In genomic region chr1:51895961-51896360, GRCm38 (mm10) we compare ENCODE assay signal across 14 mouse cellular contexts. TPM values are rescaled to one million over a fixed set of nuclear protein-coding genes. Genes with fewer than 3 reads are reported as not detected.
DNase-seq lines count a peak whose midpoint lies in the region; ATAC-seq and TF ChIP-seq lines count a peak whose summit lies in the region.
"Had no signal": no experiment of that assay in that cellular context is flagged by ENCODE, and none has a peak within 500 bp of the region (broad histone marks: within the 10 kb centered on the region; RNA-seq: fewer than 3 reads in every experiment).

No protein-coding gene starts in this region.

- WGBS in hindbrain, embryonic 12.5 days: 37% methylated on average over 10 of the region's 10 CpGs
- WGBS in hindbrain, embryonic 10.5 days: 44% methylated on average over 10 of the region's 10 CpGs
- WGBS in lung, embryonic 15.5 days: 37% methylated on average over 10 of the region's 10 CpGs
- 41% methylated on average over 10 of the region's 10 CpGs for WGBS in lung, postnatal 0 days
- 26% methylated on average over 10 of the region's 10 CpGs for WGBS in forebrain, embryonic 14.5 days
- WGBS in limb, embryonic 10.5 days: 79% methylated on average over 10 of the region's 10 CpGs

- TF ChIP-seq CTCF in lung, postnatal 0 days (IDR thresholded peaks at IDR 0.05): no peak
- no peak for TF ChIP-seq CTCF in brain, embryonic 14.5 days (IDR thresholded peaks at IDR 0.05; ENCODE audit: borderline replicate concordance, extremely low read depth, insufficient read depth, insufficient read length)

- H3K4me3 ChIP-seq in hindbrain, embryonic 12.5 days: no peak overlapping the region
- H3K4me3 ChIP-seq in hindbrain, embryonic 10.5 days: no peak overlapping the region
- H3K4me3 ChIP-seq in lung, embryonic 15.5 days: no peak overlapping the region
- H3K4me3 ChIP-seq in lung, postnatal 0 days (ENCODE audit: low read depth, low read length): no peak overlapping the region
- H3K4me3 ChIP-seq in forebrain, embryonic 14.5 days (ENCODE audit: low read depth, low read length): no peak overlapping the region
- H3K4me3 ChIP-seq in limb, embryonic 10.5 days: no peak overlapping the region
- H3K4me3 ChIP-seq: embryonic facial prominence, embryonic 10.5 days; layer of hippocampus, adult 2 months; left cerebral cortex, adult 2 months had no signal

- DNase-seq in hindbrain, embryonic 10.5 days (ENCODE audit: low spot score): no peak
- DNase-seq in lung, postnatal 0 days (ENCODE audit: low spot score): no peak
- DNase-seq in brain, embryonic 14.5 days (ENCODE audit: low read depth): peak; percentile 41
- DNase-seq in forebrain, embryonic 14.5 days (ENCODE audit: low spot score): no peak
- no peak for DNase-seq in limb, embryonic 10.5 days (ENCODE audit: low spot score)
- DNase-seq: cerebellum, adult 9-11 months; thymus, postnatal 25 days had no signal

- no peak overlapping the region for H3K9ac ChIP-seq in hindbrain, embryonic 12.5 days
- H3K9ac ChIP-seq in lung, embryonic 15.5 days: no peak overlapping the region
- no peak overlapping the region for H3K9ac ChIP-seq in lung, postnatal 0 days (replicated peaks; ENCODE audit: low read depth)
- H3K9ac ChIP-seq in forebrain, embryonic 14.5 days (ENCODE audit: low read length): no peak overlapping the region

- TF ChIP-seq EP300 in lung, postnatal 0 days (IDR thresholded peaks at IDR 0.05): no peak

- H3K36me3 ChIP-seq in hindbrain, embryonic 12.5 days: no peaks in the 10 kb centered on the region
- H3K36me3 ChIP-seq in hindbrain, embryonic 10.5 days: no peaks in the 10 kb centered on the region
- no peaks in the 10 kb centered on the region for H3K36me3 ChIP-seq in lung, embryonic 15.5 days
- no peaks in the 10 kb centered on the region for H3K36me3 ChIP-seq in lung, postnatal 0 days (ENCODE audit: insufficient read depth, low read length)
- no peaks in the 10 kb centered on the region for H3K36me3 ChIP-seq in forebrain, embryonic 14.5 days (ENCODE audit: control insufficient read depth, insufficient read depth, low read length)
- peaks cover 34% of the 10 kb centered on the region for H3K36me3 ChIP-seq in limb, embryonic 10.5 days

- ATAC-seq in hindbrain, embryonic 12.5 days (ENCODE audit: low FRiP score): 0 out of 2 replicates have a peak, but pooled peaks have one; percentile 23
- ATAC-seq in lung, embryonic 15.5 days (ENCODE audit: borderline replicate concordance, extremely low read depth, low FRiP score, low TSS enrichment): no peak
- ATAC-seq in lung, postnatal 0 days: no peak
- 0 out of 2 replicates have a peak, but pooled peaks have one; percentile 9 for ATAC-seq in forebrain, embryonic 14.5 days
- ATAC-seq: activated CD4-positive, CD25-positive, alpha-beta regulatory T cell, adult 4 months; intestine, postnatal 0 days had no signal

- H3K9me3 ChIP-seq in hindbrain, embryonic 12.5 days (replicated peaks): no peaks in the 10 kb centered on the region
- H3K9me3 ChIP-seq in hindbrain, embryonic 10.5 days: no peaks in the 10 kb centered on the region
- no peaks in the 10 kb centered on the region for H3K9me3 ChIP-seq in lung, embryonic 15.5 days
- no peaks in the 10 kb centered on the region for H3K9me3 ChIP-seq in lung, postnatal 0 days (ENCODE audit: low read length)
- no peaks in the 10 kb centered on the region for H3K9me3 ChIP-seq in forebrain, embryonic 14.5 days (replicated peaks; ENCODE audit: control insufficient read depth, low read length)
- H3K9me3 ChIP-seq in limb, embryonic 10.5 days (replicated peaks): no peaks in the 10 kb centered on the region
- H3K9me3 ChIP-seq: embryonic facial prominence, embryonic 10.5 days had no signal

- no peak for TF ChIP-seq POLR2A in brain, embryonic 14.5 days (IDR thresholded peaks at IDR 0.05; ENCODE audit: borderline replicate concordance, extremely low read depth, insufficient read depth, insufficient read length, poor library complexity, severe bottlenecking)

- H3K27me3 ChIP-seq in hindbrain, embryonic 12.5 days: no peaks in the 10 kb centered on the region
- H3K27me3 ChIP-seq in hindbrain, embryonic 10.5 days (ENCODE audit: insufficient read depth, poor library complexity, severe bottlenecking): no peaks in the 10 kb centered on the region
- H3K27me3 ChIP-seq in lung, embryonic 15.5 days: no peaks in the 10 kb centered on the region
- no peaks in the 10 kb centered on the region for H3K27me3 ChIP-seq in lung, postnatal 0 days (replicated peaks; ENCODE audit: insufficient read depth, low read length)
- no peaks in the 10 kb centered on the region for H3K27me3 ChIP-seq in forebrain, embryonic 14.5 days (replicated peaks; ENCODE audit: control insufficient read depth, insufficient read depth, low read length)
- no peaks in the 10 kb centered on the region for H3K27me3 ChIP-seq in limb, embryonic 10.5 days (ENCODE audit: low read depth, poor library complexity, severe bottlenecking)

- H3K4me1 ChIP-seq in hindbrain, embryonic 12.5 days: peaks cover 24% of the 10 kb centered on the region
- peaks cover 41% of the 10 kb centered on the region for H3K4me1 ChIP-seq in hindbrain, embryonic 10.5 days (replicated peaks)
- H3K4me1 ChIP-seq in lung, embryonic 15.5 days: peaks cover 67% of the 10 kb centered on the region
- peaks cover 18% of the 10 kb centered on the region for H3K4me1 ChIP-seq in lung, postnatal 0 days (ENCODE audit: insufficient read depth, low read depth, low read length)
- peaks cover 15% of the 10 kb centered on the region; the same call in 1 of the 2 replicates for H3K4me1 ChIP-seq in forebrain, embryonic 14.5 days (ENCODE audit: control insufficient read depth, insufficient read depth, low read length)
- H3K4me1 ChIP-seq in limb, embryonic 10.5 days: peaks cover 35% of the 10 kb centered on the region

- no peak overlapping the region for H3K27ac ChIP-seq in hindbrain, embryonic 12.5 days
- no peak overlapping the region for H3K27ac ChIP-seq in hindbrain, embryonic 10.5 days
- H3K27ac ChIP-seq in lung, embryonic 15.5 days: peak overlapping the region; percentile 49
- no peak overlapping the region for H3K27ac ChIP-seq in lung, postnatal 0 days (ENCODE audit: low read length)
- no peak overlapping the region for H3K27ac ChIP-seq in forebrain, embryonic 14.5 days (ENCODE audit: low read depth, low read length)
- no peak overlapping the region for H3K27ac ChIP-seq in limb, embryonic 10.5 days
- H3K27ac ChIP-seq: embryonic facial prominence, embryonic 10.5 days; layer of hippocampus, adult 2 months; left cerebral cortex, adult 2 months had no signal

- H3K4me2 ChIP-seq in hindbrain, embryonic 12.5 days (replicated peaks): no peak overlapping the region
- H3K4me2 ChIP-seq in lung, embryonic 15.5 days: no peak overlapping the region
- no peak overlapping the region for H3K4me2 ChIP-seq in lung, postnatal 0 days (replicated peaks; ENCODE audit: low read depth, low read length)
- no peak overlapping the region for H3K4me2 ChIP-seq in forebrain, embryonic 14.5 days (ENCODE audit: low read length)

RNA-seq across cellular contexts. Expression of gene Myo1b, which starts 19.9 kb away (rescaled TPM):
- 110 and 116 TPM in 2 replicates for polyA plus RNA-seq in hindbrain, embryonic 12.5 days (2016; fragmentation: Nextera tagmentation; extraction: Ambion mirVana)
- 72.6 and 77.6 TPM in 2 replicates for polyA plus RNA-seq in hindbrain, embryonic 10.5 days (2016; fragmentation: Nextera tagmentation; extraction: Ambion mirVana)
- polyA plus RNA-seq in lung, embryonic 15.5 days (2015; fragmentation: Nextera tagmentation; extraction: Ambion mirVana): 87.0 and 89.4 TPM in 2 replicates
- polyA plus RNA-seq in lung, postnatal 0 days (2015; fragmentation: Nextera tagmentation; extraction: Ambion mirVana): 108 and 132 TPM in 2 replicates
- 57.9 and 59.1 TPM in 2 replicates for polyA plus RNA-seq in brain, embryonic 14.5 days (2012; rRNA removed)
- 78.1 and 89.1 TPM in 2 replicates for polyA plus RNA-seq in forebrain, embryonic 14.5 days (2014; fragmentation: Nextera tagmentation; extraction: Ambion mirVana)
- polyA plus RNA-seq in limb, embryonic 10.5 days (2016; fragmentation: Nextera tagmentation; extraction: Ambion mirVana): 103 and 115 TPM in 2 replicates

Comparison
In these comparisons a context has a peak if more than half of its experiments do, and no peak if none do; other contexts are left out.
1. ATAC-seq: peak in hindbrain, embryonic 12.5 days (single experiment) and forebrain, embryonic 14.5 days (single experiment); none in lung, embryonic 15.5 days (single experiment) and lung, postnatal 0 days (single experiment).